Mouse (Mus musculus): Measurements from ENCODE around the gene Fryl. TPM values are rescaled to one million over a fixed set of nuclear protein-coding genes. Genes with fewer than 3 reads are reported as not detected.

Gene Fryl
- total and polyA plus RNA-seq, 3 experiments = 31.5 to 43.3 (median 40.7) TPM

DNA sequence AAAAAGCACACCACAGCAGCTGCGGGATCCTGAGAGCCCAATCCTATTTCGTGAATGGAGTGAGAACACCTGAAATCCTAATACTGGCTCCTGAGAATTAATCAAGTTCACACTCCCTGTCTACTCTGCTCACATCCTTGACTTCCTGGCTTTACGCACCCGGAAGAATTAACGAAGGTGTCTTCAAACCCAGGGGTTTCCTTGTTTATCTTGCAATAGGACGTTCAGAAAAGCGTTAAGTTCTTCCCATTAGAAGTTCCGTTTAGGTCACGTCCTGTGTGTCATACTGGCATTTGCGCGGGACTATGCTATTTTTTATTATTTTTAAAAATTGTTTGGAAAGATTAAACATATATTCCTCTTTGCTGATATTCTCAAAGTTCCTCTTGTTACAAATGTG, 677 bp upstream of the Fryl start:
- DNase-seq = no peak

DNA sequence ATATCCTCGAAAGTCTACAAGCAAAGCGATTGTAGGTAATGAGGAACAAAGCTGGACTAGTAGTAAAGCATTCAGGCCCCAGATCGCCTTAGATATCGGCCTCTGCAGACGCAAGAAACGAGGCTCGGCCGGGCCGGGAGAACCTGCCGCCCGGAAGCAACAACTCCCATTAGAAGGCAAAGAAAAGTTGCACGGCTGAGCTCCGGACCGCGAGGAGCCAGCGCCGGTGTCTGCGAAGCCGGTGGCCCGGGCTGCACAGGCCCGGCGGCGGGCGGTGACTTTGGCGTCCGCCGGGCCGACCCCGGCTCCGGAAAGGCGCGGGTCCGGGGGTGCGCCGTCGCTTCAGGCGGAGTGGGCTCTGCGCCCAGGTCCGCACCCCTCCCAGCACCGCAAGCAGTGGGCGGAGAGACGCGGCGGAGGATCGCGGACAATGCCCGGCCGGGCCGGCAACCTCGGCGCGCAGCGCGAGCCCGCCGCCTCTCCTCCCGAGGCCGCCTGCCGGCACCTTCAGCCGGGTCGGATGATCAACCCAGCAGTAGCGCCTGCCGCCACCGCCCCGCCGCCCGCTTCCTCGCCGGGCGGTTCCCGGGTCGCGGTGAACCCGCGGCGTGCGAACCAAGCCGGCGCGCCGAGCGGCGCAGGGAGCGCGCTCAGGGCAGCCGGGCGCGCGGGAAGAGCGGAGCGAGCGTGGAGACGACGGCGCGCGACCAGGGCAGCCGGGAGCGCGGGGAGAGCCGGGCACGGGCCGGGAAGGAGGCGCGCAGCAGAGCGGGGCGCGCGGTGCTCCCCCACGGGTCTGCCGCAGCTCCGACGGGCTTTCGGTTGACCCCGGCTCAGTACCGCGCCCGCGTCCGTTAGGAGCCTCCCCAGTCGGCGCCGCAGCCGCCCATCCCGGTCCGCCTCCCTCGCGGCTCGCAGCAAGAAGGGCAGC, 833 bp downstream of the Fryl start:
- DNase-seq = peak; percentile 85

DNA sequence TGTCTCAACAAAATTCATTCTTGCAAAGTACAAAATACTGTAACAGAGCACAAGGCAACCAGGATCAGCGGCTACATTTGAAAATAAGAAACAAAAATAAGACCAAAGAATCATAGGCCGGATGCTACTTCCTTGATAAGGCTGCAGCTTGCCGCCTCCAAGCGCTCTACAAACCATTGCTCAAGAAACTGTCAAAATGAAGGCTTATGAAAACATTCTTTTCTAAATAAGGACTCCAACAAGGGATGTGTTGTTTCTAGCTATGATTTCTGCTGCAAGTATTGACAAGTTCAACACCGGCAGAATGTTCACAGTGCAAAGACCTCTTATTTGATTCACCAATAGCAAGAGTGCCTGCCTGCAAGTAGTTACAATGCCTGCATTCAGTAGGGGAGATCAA, 1.8 kb downstream of the Fryl start:
- DNase-seq = no peak

DNA sequence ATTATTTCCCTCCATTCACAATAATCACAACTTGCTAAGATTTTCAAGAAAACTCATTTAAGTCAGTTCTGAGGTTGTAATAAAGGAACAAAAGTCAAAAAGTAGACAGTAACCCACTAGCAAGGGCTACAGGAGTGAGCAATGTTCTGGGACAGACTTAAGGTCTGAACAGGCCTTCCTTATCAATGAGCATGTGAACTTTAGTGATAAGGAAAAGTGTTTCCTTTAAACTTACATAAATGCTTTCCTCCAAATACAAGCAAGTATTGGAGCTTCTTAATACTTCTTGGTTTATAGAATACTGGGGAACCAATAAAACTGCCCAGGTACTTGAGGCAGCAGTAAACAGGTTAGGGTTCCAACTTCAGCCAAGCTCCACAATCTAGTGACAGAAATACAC, 3.7 kb downstream of the Fryl start:
- no peak for DNase-seq

DNA sequence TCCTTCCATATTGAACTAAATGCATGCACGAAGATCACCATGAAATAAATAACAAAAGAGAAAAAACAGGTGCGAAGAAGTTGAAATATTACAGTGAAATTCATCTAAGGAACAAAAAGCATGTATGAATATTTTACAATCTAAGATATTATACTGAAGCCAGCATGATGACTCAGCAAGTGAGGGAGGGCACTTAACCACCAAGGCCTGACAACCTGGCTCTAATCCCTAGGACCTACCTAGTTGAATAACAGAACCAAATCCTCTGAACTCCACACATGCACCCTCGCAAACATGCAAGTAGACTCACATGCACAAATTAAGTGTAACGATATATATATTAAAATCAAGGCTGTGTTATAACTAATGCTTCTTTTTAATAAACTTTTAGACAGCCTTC, 7.1 kb downstream of the Fryl start:
- DNase-seq = peak; percentile 45

DNA sequence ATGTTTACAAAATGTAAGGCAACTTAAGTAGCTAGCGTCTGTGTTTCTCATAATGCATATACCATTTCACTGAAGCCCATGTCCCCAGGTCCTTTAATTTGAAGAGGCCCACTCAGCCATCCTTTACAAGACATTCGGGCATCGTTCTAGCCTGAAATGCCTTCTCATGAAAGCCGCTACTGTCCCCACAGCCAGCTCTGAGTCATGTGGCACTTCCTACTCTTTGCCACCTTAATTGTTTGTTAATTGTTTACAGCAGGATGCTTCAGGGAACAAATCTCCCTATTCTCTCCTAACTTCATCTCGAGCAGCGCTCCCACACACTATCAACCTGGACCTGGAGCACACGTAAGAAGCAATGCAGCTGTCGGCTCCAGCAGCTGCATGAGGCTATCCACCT, 8.2 kb downstream of the Fryl start:
- no peak for DNase-seq

DNA sequence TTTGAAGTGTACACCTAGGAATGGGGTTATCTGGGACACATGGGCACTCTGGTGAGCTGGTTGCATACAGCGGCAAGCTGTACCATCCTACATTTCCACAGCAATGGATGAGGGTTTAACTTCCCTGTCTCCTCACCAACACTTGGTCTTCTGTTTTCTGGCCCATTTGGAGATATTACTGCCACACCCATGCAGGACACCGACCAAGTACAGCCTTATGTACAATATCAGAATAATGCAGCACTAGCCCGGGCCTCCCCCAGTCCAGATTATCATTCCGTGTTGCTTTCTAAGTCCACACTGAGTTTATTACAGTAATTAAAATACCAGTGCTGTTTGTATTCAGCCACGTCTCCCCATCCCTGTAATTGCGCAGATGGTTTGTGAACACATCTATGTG, 10.0 kb downstream of the Fryl start:
- DNase-seq = no peak

DNA sequence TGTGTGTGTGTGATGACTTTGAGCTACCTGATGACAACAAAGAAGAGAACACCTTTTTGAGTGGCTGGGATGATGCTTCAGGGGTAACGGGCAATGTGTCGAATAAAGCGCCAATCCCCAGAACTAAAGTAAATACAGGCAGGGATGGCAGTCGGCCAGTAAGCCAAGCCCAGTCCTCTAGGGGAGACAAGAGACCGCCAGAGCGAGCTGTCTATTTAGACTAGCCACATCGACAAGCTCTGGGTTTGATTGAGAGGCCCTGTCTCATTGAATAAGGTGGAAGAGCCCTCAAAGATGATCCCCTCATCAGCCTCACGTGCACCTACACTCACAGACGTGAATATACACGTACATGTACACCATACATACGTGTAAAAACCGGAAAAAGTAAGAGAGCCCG, 12.0 kb downstream of the Fryl start:
- no peak for DNase-seq

DNA sequence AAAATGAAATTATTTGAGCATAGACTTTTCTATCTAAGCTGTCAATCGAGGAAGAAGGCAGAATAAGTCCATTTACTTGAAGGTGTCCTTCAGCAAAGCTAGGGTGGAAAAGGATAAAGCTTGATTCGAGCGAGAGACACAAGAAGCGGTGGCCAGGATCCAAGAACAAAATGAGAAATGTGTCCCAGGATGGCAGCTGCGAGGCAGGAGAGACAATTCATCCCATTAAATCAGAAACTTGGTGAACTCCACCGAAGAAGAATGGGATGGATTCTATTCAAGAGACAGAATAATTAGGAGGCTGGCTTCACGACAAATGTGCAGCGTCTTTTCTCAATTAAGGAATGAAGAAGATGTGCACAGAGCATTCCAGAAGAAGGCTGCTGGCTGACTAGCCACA, 14.5 kb downstream of the Fryl start:
- DNase-seq = no peak

DNA sequence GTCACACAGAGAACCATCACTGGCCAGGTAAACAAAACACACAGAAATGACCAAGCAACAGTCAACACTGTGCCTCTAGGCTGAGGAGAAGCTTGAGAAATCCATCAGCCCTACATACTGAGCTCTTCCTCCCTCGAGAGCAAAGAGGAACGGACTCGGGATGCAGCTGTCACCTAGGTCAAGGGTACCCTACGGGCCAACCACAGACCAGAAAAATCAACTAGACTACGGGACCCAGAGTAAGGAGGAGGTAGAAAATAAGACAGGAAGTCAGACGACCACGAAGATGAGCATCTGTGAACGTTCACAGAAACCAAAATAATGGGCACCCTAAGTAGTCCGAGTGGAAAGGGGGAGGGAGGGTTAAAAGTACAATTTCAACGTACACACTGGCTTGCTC, 15.1 kb downstream of the Fryl start:
- DNase-seq = no peak

DNA sequence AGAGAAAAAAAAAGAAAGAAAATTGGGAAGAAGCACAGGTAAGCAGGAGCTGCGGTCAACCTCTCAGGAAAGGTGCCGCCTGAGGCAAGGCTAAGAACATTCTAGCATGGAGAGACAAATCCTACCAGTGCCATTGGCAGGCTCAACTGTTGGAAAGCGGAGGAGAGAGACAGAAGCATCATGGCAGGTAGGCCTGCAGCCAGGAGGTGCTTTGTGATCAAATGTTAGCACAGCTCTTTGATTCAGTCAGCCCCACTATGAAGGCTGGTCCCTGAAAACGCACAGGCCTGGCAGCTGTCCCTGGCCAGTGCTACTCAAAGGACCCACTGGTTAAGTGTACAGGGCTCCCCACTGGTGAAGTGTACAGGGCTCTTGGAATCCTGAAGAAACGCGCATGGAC, 16.0 kb downstream of the Fryl start:
- DNase-seq = no peak

DNA sequence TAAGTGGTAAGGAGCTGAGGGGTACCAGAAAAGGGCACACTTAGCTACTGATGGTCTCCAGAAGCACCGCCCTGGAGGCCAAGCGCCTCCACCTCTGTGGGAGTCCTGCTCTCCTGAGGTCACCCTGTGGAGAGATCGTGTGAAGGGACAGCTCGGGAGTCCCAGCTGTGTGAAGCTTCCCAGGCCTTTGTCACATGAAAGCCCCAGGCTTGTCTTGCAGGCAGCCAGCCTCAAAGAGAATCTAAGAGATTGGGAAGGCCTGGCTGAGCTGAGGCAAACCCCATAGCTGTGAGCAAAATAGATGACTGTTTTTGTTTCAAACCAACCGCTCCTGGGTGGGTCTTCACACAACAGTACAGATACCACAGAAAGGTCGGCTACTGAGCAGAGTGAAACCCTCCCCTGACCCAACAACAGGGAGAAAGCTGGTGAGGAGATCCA, 19.5 kb downstream of the Fryl start:
- no peak for DNase-seq

DNA sequence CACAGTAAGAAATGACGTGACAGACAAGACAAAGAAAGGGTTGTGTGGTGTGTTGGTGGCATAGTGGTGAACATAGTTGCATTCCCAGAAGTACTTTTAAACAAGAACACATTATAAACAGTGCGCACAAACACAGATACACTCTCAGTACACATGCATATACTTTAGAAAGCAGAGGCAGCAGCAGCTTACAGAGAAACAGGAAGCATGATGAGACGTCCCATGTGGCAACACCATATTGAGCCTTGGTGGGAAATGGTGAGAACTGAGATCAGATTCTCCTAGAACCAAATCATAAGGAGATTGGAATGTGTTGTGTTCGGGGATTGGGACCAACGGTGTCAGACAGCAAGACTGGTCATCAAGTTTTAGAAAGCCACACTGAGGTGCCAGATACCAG, 21.2 kb downstream of the Fryl start:
- no peak for DNase-seq

DNA sequence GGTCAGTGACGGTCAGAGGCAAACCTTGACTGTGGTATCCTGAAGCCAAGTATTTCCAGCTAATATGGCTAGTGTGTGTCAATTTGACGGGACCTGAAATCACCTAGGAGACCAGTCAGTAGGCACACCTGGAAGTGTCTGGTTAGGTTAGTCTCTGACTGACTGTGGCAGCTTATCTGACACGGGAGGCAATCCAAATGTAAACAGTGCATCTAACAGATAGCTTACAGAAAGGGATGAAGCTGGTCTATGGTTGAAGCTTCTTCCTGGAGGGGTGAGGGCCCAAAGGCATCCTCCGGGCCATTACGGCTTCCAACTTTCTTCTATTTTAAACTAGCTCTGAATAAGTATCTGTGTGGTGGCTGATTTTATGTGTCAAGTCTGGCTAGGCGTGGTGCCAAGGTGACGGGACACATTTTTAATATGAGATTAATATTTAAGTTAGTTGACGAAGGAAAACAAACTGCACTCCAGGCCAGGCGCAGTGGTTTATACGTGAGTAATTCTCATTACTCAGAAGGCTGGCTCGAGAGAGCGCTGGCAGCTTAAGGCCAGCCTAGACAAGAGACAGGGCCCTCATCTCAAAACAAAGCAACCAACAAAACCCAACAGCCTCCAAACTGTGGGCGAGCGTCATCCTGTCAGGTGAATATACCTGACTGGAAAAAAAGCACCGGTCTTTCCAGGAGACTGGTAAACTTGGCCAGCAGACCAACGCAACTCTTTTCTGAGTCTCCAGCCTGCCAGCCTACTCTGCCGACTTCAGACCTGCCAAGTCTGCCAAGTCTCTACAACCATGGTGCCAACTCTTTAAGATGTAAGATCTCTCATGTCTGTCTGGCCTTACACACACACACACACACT, 23.2 kb downstream of the Fryl start:
- peak; percentile 16 for DNase-seq

DNA sequence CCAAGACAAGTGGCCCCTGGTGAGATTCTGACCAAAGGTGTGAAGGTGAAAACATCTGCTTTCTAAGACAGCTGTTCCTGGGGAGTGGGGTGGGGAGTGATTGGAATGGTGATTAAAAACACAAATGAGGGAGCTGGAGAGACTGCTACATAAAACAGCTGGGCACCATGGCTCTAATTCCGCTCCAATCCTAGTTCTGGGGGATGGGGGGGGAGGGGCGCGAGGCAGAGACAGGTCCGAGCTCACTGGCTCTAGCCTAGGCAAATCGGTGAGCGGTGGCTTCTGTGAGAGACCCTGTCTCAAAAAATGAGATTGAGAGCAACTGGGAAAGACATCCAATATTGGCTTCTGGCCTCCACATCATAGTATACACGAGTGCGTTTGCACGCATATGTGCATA, 24.2 kb downstream of the Fryl start:
- no peak for DNase-seq

DNA sequence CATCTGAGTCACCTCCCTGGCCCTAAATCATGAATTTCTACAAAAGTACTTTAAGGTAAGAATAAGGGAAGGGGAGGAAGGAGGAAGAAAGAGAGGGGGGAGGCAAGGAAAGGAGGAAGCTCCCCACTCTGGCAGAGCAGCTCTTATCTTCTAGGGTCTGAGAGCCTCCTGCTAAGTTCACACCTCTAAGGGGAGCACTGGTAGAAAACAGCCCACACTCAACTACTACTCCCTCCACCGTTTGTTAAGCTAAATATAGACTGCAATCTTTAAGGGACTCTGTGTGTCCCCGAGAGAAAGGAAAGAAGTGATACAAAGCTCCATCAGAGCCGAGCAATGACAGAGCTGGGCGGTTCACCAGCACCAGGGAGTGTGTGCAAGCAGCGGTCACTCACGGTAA, 24.6 kb downstream of the Fryl start:
- DNase-seq = no peak

DNA sequence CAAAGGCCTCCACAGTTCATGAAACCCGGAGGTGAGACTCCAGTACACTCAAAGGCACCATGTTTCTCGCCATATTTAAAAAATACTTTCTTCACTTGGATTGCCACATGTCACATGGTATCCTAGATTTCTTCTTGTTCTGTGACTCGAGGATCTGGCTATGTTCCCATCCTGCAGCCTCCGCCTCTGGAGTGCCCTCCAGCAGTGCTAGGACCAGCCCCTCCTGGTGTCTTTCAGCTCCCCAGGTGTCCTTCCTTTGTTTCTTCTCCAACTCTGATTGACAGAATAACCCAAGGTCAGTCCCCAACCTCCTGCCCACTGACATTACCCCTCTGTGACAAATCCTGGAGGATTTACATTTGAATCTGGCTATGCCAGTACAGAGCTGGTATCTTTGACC, 26.2 kb downstream of the Fryl start:
- DNase-seq = no peak

DNA sequence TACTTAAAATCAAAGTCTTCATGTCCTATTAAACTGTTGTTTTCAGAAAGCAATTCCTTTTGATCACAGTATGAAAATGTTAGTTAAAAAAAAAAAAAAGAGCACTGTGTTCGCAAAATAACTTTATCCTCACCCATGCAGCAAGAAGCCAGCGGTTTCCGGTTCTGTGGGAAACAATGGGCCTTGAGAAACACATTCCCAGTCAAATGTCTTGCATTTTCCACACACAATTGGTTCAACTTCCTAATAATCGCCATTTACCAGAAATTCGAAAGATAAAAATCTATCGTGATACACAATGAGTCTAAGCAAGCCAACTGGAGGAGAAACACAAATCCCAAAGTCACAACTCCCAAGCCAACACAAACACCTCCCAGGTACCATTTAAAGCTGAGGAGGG, 27.0 kb downstream of the Fryl start:
- DNase-seq = peak; percentile 21

DNA sequence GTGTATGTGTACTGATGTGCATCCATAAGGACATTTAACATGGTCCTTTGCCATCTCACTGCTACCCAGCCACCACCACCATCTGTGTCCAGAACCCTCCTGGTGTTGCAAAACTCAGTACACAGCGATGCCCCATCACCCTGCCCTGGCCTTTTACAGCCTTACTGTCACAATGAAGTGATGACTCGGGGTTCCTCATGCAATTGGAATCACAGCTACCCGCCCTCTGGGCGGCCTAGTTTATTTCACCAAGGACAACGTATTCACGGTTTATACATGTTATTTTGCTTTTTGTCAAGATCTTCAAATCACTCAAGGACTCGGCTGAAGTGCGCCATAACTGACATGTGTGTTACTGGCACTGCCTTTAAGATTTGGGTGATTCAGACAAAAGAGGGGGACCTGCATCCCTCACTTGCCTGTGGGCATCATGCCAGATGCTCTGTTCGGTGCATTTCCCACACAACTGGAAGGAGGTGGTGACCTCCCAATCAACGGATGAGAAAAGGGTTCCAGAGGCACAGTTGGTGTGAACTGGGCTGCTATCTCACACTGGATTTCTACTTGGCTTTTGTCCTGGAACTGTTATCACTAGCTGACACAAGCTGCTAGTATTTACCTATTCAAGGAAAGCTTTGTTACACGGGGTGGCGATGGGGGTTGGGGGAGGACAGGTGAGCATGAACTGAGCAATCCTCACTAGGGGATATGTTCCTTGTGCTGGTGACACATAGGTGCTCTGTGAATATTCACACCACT, 27.9 kb downstream of the Fryl start:
- peak; percentile 40 for DNase-seq

DNA sequence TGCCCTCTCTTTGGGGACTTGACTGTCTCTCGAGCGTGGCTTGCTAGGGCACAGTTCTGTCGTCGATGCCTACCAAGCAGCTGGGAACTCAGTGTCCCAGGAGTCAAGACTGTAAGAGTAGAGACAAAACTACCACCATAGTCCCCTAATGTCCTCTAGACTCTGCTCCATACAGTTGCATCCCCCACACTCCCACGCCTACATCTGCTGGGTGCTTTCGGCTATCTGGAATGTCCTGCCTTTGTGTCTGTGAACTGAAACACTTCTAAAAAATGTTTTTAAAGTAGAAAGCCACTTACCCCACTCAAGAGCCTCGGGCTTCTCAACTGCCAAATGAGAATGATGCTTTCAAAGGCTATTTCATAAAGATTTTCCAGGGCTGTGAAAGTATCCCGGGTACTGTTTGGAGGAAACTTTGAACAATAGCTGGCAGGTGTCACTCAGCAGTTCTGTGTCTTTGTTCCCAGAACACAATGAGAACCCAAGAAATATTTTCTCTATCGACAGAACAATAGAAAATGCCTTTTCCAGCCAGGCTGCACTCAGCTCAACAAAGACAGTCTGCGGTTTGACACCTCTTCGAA, 28.8 kb downstream of the Fryl start:
- no peak for DNase-seq

DNA sequence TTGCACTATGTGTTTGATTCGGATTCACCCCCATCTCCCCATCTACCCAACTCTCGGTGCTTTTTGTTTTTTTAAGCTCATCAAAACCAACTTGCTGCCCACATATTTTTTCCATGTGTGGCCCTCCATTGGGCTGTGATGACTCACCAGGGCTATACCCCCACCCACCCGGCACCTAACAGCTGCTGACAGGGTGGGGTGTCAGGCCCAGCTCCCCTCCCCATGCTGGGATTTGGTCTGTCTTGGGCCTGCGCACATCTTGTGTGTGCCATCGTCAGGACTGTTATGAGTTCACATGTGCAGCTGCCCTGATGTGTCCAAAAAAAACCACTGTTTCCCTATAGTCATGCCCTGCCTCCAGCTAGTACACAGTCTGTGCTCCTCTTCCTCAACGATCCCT, 33.4 kb downstream of the Fryl start:
- DNase-seq = no peak

DNA sequence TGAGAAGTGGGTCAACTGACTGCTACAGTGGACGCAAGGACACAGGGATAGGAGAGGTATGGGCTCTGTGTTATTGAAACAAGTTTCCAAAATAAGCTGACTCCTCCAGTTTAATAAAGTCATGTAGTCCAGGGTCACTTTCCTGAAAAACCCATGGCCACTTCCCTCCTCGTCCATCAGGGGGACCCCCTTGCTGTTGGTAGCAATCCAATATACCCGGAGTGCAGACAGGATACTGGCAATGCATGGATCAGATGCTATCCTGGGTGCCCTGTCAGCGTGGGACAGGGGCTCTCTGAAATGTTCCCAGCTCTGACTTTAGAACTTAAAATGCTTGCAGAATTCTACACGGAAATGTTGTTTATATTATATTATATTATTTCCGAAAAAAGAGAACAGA, 34.0 kb downstream of the Fryl start:
- DNase-seq = no peak
